Mouse (Mus musculus) liver, postnatal 0 days (tissue): ENCODE results near the gene Doc2g.

ENCODE experiments used
- CTCF ChIP-seq: sonication (generic); IDR thresholded peaks from 2 replicates; pipeline ENCODE4 v1.5.1; 2016; ENCODE audit warnings: antibody characterized with exemption, low read depth
- EP300 ChIP-seq: IDR thresholded peaks from 2 replicates; pipeline ENCODE4 v1.6.1; 2016; ENCODE audit warnings: antibody characterized with exemption, low read depth, mild to moderate bottlenecking

DNA sequence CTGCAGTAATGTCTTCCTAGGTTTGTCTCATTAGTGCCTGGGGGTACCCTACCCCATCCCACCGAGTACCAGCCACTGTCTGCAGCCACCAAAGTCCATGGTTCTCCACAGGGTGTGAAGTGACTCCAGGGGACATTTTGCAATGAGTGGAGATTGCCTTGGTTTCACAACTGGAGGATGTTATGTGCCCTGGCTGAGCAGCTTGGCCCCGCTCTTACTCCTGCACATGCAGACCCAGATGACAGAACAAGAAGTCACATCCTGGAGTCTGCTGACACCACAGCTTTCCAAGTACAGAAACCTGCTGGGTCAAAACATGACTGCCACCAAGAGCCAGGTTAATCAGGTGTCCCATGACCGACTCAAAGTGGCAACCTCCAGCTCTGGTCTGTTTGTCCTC is 48.1 kb upstream of the Doc2g start:
- TF ChIP-seq CTCF = no peak
- TF ChIP-seq EP300 = no peak
